Mouse (Mus musculus) lung, embryonic 16.5 days (tissue): ENCODE data around the gene Rtn4r. TPM values are rescaled to one million over a fixed set of nuclear protein-coding genes. Genes with fewer than 3 reads are reported as not detected.

Source experiments
- microRNA-seq: library from miRNA; unstranded; fragments of <30 nt; microRNA quantifications from one replicate; pipeline ENCODE4, GENCODE M21; 2016
- polyA plus RNA-seq: library from polyadenylated mRNA; unstranded; fragments of >200 nt; fragmentation: Nextera tagmentation; extraction: Ambion mirVana; gene quantifications from 2 replicates; pipeline ENCODE4 v1.2.1, GENCODE M21; 2015

Rtn4r gene
- polyA plus RNA-seq, 1 experiment from 2014 or later, result 0.35 TPM

Small RNAs within 50 kb of the gene (microRNA-seq; reads per million reads assigned to microRNA genes)
- gene Mir6366, result not detected

Other genes with a start within 250 kb of the Rtn4r start
- gene Gm20518, start 236.0 kb upstream of the Rtn4r start, polyA plus RNA-seq, result 0.29 and 0.33 TPM in 2 replicates
- 0.08 TPM in 1 of 2 replicates, not detected in the other for gene Tssk1, start 233.4 kb upstream of the Rtn4r start, polyA plus RNA-seq
- 87.9 and 89.2 TPM in 2 replicates for gene Dgcr2, start 229.1 kb upstream of the Rtn4r start, polyA plus RNA-seq
- gene Tssk2, start 229.0 kb upstream of the Rtn4r start, polyA plus RNA-seq, result not detected in 2 replicates
- 39.9 and 42.0 TPM in 2 replicates for gene Ess2, start 216.3 kb upstream of the Rtn4r start, polyA plus RNA-seq
- not detected in 2 replicates for gene Gsc2, start 212.6 kb upstream of the Rtn4r start, polyA plus RNA-seq
- 64.3 and 68.8 TPM in 2 replicates for gene Slc25a1, start 199.4 kb upstream of the Rtn4r start, polyA plus RNA-seq
- gene Vpreb2, start 147.2 kb upstream of the Rtn4r start, polyA plus RNA-seq, result not detected in 2 replicates
- 78.5 and 79.2 TPM in 2 replicates for gene Dgcr6, start 74.8 kb upstream of the Rtn4r start, polyA plus RNA-seq
- gene Prodh, start 37.4 kb upstream of the Rtn4r start, polyA plus RNA-seq, result 12.5 and 13.4 TPM in 2 replicates
- not detected in 2 replicates for gene Ccdc188, start 90.2 kb downstream of the Rtn4r start, polyA plus RNA-seq
- 9.1 and 9.3 TPM in 2 replicates for gene Zdhhc8, start 107.5 kb downstream of the Rtn4r start, polyA plus RNA-seq
- 95.2 and 106 TPM in 2 replicates for gene Trmt2a, start 121.0 kb downstream of the Rtn4r start, polyA plus RNA-seq
- 459 and 514 TPM in 2 replicates for gene Ranbp1, start 121.1 kb downstream of the Rtn4r start, polyA plus RNA-seq
- 1.8 and 2.8 TPM in 2 replicates for gene Gm49776, start 130.7 kb downstream of the Rtn4r start, polyA plus RNA-seq
- 26.6 and 28.8 TPM in 2 replicates for gene Dgcr8, start 161.6 kb downstream of the Rtn4r start, polyA plus RNA-seq
- 27.0 and 28.7 TPM in 2 replicates for gene Tango2, start 220.5 kb downstream of the Rtn4r start, polyA plus RNA-seq
- 34.0 and 36.7 TPM in 2 replicates for gene Arvcf, start 220.5 kb downstream of the Rtn4r start, polyA plus RNA-seq